ENCODE assay signal across 9 mouse cellular contexts in the genomic region with DNA sequence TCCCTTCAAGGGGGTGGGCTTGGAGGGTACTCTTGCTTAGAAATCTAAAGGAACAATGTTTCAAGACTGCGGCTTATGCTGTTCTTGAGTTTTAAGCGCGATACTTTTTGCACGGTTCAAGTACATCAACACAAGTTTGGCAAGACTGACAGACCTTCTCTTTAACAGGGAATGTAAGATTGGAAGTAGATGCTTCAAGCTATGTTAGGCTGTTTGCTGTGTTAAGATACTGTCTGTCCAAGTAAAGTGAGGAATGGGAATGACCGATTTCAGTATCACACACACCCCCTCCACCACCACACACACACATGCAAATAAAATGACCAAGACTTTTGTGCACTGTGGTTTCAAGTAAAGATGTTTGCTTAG. TPM values are rescaled to one million over a fixed set of nuclear protein-coding genes. Genes with fewer than 3 reads are reported as not detected.
DNase-seq lines count a peak whose midpoint lies in the region; ATAC-seq and TF ChIP-seq lines count a peak whose summit lies in the region.
"Had no signal": no experiment of that assay in that cellular context is flagged by ENCODE, and none has a peak within 500 bp of the region (broad histone marks: within the 10 kb centered on the region; RNA-seq: fewer than 3 reads in every experiment).

No protein-coding gene starts in this region.

- no peak for TF ChIP-seq CTCF in olfactory bulb, adult 2 months (IDR thresholded peaks at IDR 0.05; ENCODE audit: insufficient read depth, low read depth, low read length)

- H3K27ac ChIP-seq in lung, embryonic 15.5 days, result no peak overlapping the region
- peak overlapping the region; percentile 73; the same call in 1 of the 2 replicates for H3K27ac ChIP-seq in forebrain, embryonic 14.5 days (ENCODE audit: low read depth, low read length)
- no peak overlapping the region; the same call in 1 of the 2 replicates for H3K27ac ChIP-seq in limb, embryonic 13.5 days
- H3K27ac ChIP-seq in olfactory bulb, adult 2 months (ENCODE audit: insufficient read depth, low read depth, low read length), result no peak overlapping the region

- 6% methylated on average over 5 of the region's 5 CpGs for WGBS in lung, embryonic 15.5 days
- 4% methylated on average over 5 of the region's 5 CpGs for WGBS in forebrain, embryonic 14.5 days
- WGBS in limb, embryonic 13.5 days, result 11% methylated on average over 5 of the region's 5 CpGs
- 8% methylated on average over 5 of the region's 5 CpGs for WGBS in olfactory bulb, adult 2 months

- no peaks in the 10 kb centered on the region for H3K9me3 ChIP-seq in lung, embryonic 15.5 days
- H3K9me3 ChIP-seq in forebrain, embryonic 14.5 days (replicated peaks; ENCODE audit: control insufficient read depth, low read length), result no peaks in the 10 kb centered on the region
- no peaks in the 10 kb centered on the region for H3K9me3 ChIP-seq in limb, embryonic 13.5 days

- no peaks in the 10 kb centered on the region for H3K36me3 ChIP-seq in lung, embryonic 15.5 days
- no peaks in the 10 kb centered on the region for H3K36me3 ChIP-seq in forebrain, embryonic 14.5 days (ENCODE audit: control insufficient read depth, insufficient read depth, low read length)
- H3K36me3 ChIP-seq in limb, embryonic 13.5 days, result no peaks in the 10 kb centered on the region

- H3K9ac ChIP-seq in lung, embryonic 15.5 days, result 0 out of 2 replicates have a peak overlapping the region, but pooled peaks have one; percentile 46
- peak overlapping the region; percentile 87 for H3K9ac ChIP-seq in forebrain, embryonic 14.5 days (ENCODE audit: low read length)
- peak overlapping the region; percentile 76 for H3K9ac ChIP-seq in limb, embryonic 13.5 days

- peak overlapping the region; percentile 90 for H3K4me2 ChIP-seq in lung, embryonic 15.5 days
- peak overlapping the region; percentile 62 for H3K4me2 ChIP-seq in forebrain, embryonic 14.5 days (ENCODE audit: low read length)
- H3K4me2 ChIP-seq in limb, embryonic 13.5 days (replicated peaks), result peak overlapping the region; percentile 84

- no peaks in the 10 kb centered on the region for H3K27me3 ChIP-seq in lung, embryonic 15.5 days
- H3K27me3 ChIP-seq in forebrain, embryonic 14.5 days (replicated peaks; ENCODE audit: control insufficient read depth, insufficient read depth, low read length), result no peaks in the 10 kb centered on the region
- H3K27me3 ChIP-seq in limb, embryonic 13.5 days, result no peaks in the 10 kb centered on the region

- peak overlapping the region; percentile 55 for H3K4me3 ChIP-seq in lung, embryonic 15.5 days
- H3K4me3 ChIP-seq in forebrain, embryonic 14.5 days (ENCODE audit: low read depth, low read length), result peak overlapping the region; percentile 68
- H3K4me3 ChIP-seq in limb, embryonic 13.5 days, result peak overlapping the region; percentile 67
- peak overlapping the region; percentile 60 for H3K4me3 ChIP-seq in olfactory bulb, adult 2 months (ENCODE audit: insufficient read depth, low read depth, low read length)

- no peak for ATAC-seq in lung, embryonic 15.5 days (ENCODE audit: borderline replicate concordance, extremely low read depth, low FRiP score, low TSS enrichment)
- no peak for ATAC-seq in forebrain, embryonic 14.5 days
- peak; percentile 20; the same call in 1 of the 2 replicates for ATAC-seq in limb, embryonic 13.5 days (ENCODE audit: low FRiP score, low read depth)

- no peaks in the 10 kb centered on the region for H3K4me1 ChIP-seq in lung, embryonic 15.5 days
- H3K4me1 ChIP-seq in forebrain, embryonic 14.5 days (ENCODE audit: control insufficient read depth, insufficient read depth, low read length), result 0 out of 2 replicates have a peak, but pooled peaks cover 4% of the 10 kb centered on the region
- peaks cover 5% of the 10 kb centered on the region; the same call in 1 of the 2 replicates for H3K4me1 ChIP-seq in limb, embryonic 13.5 days
- 0 out of 2 replicates have a peak, but pooled peaks cover 2% of the 10 kb centered on the region for H3K4me1 ChIP-seq in olfactory bulb, adult 2 months (ENCODE audit: control insufficient read depth, insufficient read depth, low read length)

- no peak for DNase-seq in lung, postnatal 25 days (ENCODE audit: low spot score)
- no peak for DNase-seq in forebrain, embryonic 14.5 days (ENCODE audit: low spot score)
- DNase-seq in layer of hippocampus, adult 8-10 months (ENCODE audit: low spot score in 2 of 2), result no peak
- no peak for DNase-seq in thymus, postnatal 25 days
- no peak for DNase-seq in cerebellum, postnatal 25 days

- TF ChIP-seq POLR2A in olfactory bulb, adult 2 months (IDR thresholded peaks at IDR 0.05; ENCODE audit: insufficient read depth, low read depth, low read length), result no peak

RNA-seq across cellular contexts. Expression of a gene that starts 0.3 kb away (rescaled TPM):
- polyA plus RNA-seq in lung, embryonic 15.5 days (2015; fragmentation: Nextera tagmentation; extraction: Ambion mirVana), result 2.8 and 3.7 TPM in 2 replicates
- 291 and 308 TPM in 2 replicates for polyA plus RNA-seq in forebrain, embryonic 14.5 days (2014; fragmentation: Nextera tagmentation; extraction: Ambion mirVana)
- 3.0 and 3.4 TPM in 2 replicates for polyA plus RNA-seq in limb, embryonic 13.5 days (2015; fragmentation: Nextera tagmentation; extraction: Ambion mirVana)
- not detected in 2 replicates for polyA plus RNA-seq in olfactory bulb, adult 2 months (2012; ENCODE audit: insufficient read depth, insufficient read length, low replicate concordance, missing spikeins)
- 10 to 100 TPM; 53.0 to 72.3 (median 67.6) TPM for total RNA-seq in layer of hippocampus, adult 8-10 months (2022)
- polyA plus RNA-seq: erythroblast, embryonic 14.5 days had no signal

RNA-seq across cellular contexts. Expression of a gene that starts 45.5 kb away (rescaled TPM):
- 0.35 and 0.50 TPM in 2 replicates for polyA plus RNA-seq in lung, embryonic 15.5 days (2015; fragmentation: Nextera tagmentation; extraction: Ambion mirVana)
- 2.2 and 2.3 TPM in 2 replicates for polyA plus RNA-seq in forebrain, embryonic 14.5 days (2014; fragmentation: Nextera tagmentation; extraction: Ambion mirVana)
- 0.27 and 0.49 TPM in 2 replicates for polyA plus RNA-seq in limb, embryonic 13.5 days (2015; fragmentation: Nextera tagmentation; extraction: Ambion mirVana)
- not detected in 2 replicates for polyA plus RNA-seq in olfactory bulb, adult 2 months (2012; ENCODE audit: insufficient read depth, insufficient read length, low replicate concordance, missing spikeins)
- total RNA-seq in layer of hippocampus, adult 8-10 months (2022), result 10 to 100 TPM; 16.6 to 20.8 (median 18.6) TPM
- polyA plus RNA-seq: erythroblast, embryonic 14.5 days had no signal

Comparison
In these comparisons a context has a peak if more than half of its experiments do, and no peak if none do; other contexts are left out.
1. RNA of a gene that starts 0.3 kb away (polyA plus RNA-seq): 291 to 308 TPM in forebrain, embryonic 14.5 days; 2.8 to 3.7 TPM in lung, embryonic 15.5 days, 3.0 to 3.4 TPM in limb, embryonic 13.5 days and not detected in olfactory bulb, adult 2 months; every median in the first group is over 10 times any median in the second.
2. Peak in every context shown above with its lines, with median percentiles within 50 percentile points of each other: H3K4me2 ChIP-seq, H3K4me3 ChIP-seq and H3K9ac ChIP-seq.